Mouse (Mus musculus) gastrocnemius, adult 18-20 months (tissue): ENCODE measurements at regions not wholly inside any gene's neighbourhood (a gene's known extent, or its start where the extent isn't known, plus 50 kb on each side); places are given as distances from the start of the nearest gene placed in this dataset.

ENCODE experiments used
- DNase-seq: peaks from one replicate; pipeline ENCODE4 v3.0.0; 2021; ENCODE audit warnings: low spot score

DNA sequence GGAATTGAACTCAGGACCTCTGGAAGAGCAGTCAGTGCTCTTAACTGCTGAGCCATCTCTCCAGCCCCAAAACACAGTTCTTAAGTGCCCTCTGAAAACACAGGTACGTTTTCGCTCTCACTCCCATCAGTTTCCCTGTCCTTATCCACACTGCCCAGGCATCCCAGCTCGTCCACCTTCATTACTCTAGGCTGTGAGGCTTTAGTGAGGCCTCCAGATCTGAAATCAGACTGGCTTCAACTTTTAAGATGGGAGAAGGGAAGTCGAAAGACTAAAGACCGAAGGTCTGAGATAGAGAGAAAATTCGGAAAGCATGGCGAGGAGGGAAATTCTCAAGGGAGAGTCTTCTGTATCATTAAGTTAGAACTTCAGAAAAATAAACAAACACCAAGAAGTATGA is 54.8 kb upstream of the Tet2 start:
- DNase-seq, result no peak

DNA sequence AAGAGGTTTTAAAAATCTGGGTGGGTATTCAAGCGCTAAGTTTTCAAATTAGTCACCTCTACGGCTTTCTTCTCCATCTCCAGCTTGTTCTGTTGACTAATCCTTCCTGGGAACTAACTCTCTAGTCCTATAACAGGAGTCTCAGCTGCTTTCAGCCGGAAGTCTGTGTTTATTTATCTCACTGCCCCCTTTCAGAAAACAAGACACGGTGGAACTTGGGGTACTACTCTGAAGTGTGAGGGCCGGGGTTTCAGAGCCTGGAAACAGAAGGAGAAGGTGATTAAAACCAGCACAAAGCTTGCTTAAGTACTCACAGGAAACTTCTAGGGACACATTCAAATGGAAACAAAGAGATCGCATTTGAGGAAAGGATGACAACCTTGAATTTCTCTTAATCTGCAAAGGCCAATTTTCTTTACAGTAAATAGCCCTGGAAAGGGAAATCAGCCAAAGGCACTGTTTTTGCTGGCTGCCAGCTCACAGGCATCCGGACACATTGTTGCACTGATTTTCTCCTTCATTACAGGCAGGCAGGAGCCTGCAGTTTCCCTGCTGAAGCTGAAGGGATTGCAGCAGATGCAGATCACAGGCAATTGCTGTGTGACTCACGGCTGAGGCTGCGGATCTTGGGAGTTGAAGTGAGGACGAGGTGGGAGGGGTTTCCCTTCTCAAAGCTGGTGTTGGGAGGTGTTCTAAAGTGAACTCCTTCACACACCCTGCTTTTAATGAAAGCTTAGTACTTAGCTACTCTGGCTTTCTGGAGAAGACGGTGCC is 55.7 kb upstream of the Tet2 start:
- DNase-seq, result peak; percentile 48

DNA sequence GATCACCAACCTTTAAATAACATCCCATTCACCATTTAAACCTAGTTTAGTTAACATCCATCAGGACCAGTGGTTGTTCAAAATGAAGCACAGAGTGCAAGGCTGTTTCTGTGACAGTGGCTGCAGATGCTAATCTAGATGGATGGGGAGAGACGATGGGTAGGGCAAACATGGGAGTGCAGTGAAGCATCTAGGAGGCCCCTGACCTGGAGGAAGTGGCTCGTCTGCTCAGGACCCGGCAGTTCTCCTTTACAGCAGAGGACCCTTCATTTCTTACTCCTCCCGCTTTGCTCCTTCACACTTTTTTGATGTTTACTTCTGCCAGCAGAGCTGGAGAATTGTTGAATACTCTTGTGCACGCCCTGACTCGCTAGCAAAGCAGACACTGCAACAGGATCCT is 60.5 kb upstream of the Tet2 start:
- no peak for DNase-seq

DNA sequence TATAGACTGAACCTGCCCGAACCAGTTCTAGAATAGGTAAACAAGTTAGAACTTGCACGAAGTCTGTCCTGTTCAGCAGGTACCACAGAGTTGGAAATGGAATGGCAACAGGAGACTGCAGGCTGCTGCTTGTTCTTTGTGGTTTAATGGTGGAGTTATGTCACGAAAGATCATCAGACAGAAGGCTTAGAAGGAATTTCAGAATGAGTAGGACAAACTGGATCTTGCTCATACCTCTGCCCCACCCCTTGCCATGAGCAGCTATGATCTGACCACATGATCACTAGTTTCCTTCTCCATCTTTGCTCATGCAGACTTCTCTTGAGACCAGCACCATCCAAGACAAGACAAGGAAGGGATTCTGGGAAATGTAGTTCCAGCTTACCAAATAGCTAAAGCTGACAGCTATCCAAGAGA is 63.9 kb upstream of the Tet2 start:
- DNase-seq, result no peak

DNA sequence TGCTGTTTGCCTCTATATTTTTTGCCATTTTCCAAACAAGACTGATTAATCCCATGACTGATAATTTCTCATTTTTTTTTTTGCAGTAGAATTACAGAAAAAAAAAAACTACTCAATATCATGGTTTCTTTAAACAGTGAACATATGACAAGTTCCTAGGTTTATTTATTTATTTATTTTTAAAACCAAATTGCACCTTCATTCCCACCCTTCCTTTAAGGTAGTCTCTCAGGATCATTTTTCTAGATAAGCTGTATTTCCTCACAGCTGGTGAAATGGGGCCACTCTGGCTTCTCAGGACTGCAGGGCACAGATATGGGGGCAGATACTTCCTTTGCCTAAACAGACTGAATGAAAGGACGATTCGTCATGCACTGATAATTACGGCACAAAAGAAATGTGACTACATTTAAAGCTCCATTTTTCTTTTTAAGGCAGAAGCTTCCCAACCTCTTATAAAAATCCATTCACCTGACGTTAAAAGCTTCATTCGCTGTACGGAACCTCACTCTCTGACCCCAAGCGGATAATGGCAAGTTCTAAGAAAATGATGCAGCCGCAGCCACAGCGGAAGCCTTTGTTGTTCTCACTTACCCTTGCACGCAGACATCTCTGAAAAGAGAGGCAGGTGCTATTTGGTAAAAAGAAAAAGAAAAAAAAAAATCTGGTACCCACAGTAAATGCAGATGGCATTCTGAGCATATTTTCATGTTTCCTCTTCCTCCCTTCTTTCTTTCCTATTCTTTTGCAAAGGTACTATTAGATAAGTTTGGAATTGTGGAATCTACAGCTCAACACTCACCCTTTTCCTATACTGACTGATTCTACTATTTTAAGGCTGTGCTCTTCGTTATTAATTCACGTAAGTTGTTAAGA is 69.1 kb upstream of the Tet2 start:
- DNase-seq, result no peak

DNA sequence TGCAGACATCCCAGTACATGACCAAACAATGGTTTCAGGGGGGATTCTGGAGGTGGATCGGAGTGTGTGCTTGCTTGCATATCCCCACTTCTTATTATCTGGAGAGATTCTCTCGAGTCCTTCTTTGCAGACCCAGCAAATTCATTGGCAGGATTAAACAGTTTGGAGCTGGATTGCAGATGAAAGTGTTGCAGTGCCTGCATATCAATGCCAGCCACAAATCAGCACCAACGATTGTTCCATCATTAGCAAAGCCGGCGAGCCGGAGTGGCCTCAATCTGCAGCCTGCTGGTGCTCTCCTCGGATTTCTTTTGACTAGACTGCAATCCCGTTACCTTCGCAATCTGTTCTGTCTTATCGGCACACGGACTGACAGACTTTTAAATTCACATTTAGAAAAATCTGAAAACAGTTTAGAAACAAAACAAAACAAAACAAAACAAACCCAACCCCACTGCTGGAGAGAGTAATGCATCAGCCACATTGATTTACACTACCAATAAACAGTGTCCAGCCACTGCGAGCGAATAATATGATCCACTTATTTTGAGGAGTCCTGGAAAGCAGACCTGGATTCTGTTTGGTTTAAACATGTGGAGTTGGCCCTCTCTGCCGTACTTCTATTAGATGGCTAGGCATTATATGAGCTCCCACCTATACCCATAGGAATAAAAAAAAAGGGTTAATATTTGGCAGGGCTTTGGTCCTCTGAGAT is 69.9 kb upstream of the Tet2 start:
- no peak for DNase-seq

DNA sequence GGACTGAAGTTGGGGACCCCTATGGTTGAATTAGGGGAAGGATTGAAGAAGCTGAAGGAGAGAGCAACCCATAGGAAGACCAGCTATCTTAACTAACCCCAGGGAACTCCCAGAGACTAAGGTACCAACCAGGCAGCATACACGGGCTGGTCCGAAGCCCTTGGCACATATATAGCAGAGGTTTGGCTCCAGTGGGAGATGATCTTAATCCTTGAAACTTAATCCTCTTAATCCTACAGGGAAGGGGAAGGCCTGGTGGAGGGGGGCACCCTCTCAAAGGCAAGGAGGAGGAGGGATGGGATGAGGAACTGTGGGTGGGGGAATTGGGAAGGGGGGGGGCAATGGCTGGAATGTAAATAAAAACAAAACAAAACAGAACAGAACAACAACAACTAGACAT is 72.1 kb upstream of the Tet2 start:
- DNase-seq, result no peak

DNA sequence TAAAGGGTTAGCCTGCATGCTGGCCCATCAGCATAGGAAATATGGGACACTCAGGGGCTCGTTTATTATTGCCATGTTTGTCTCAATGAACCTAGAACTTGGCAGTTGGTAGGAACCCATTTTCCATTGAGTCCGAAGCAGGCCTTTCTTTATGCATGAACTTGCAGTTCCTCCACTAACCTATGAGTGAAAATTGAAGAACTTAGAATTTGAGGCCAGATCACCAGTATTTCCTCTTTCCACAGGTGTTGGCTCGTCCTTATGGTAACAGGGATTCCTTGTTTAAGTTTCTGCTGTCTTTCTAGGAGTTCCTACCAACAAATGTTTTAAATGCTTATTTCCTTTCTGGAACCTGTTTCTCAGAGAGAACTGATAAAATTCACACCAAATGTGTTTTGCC is 73.6 kb upstream of the Tet2 start:
- DNase-seq, result no peak

DNA sequence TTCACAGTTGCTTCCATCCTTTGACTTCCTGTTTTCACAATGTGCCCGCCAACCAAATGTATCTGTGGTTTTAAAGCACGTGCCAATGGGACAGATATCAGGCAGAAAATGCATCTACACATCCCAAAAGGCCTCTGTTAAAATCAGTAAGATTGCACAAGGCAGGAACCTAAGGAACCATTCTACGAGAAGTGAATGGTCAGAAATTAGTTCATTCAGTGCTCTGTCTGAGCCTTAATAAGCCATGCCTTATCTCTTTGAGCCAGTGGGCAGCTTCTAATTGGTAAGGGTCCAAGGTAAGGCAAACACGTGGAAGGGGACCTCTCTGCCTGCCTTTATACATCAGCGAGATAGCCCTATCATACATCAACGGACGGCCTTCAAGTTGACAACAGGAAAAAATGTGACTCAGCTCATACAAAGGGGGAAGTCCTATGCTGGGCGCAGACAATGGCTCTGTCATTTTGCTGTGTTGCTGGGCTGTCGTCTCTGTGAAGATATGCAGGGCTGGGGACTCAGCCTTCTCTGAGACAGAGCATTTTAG is 78.3 kb upstream of the Tet2 start:
- no peak for DNase-seq

DNA sequence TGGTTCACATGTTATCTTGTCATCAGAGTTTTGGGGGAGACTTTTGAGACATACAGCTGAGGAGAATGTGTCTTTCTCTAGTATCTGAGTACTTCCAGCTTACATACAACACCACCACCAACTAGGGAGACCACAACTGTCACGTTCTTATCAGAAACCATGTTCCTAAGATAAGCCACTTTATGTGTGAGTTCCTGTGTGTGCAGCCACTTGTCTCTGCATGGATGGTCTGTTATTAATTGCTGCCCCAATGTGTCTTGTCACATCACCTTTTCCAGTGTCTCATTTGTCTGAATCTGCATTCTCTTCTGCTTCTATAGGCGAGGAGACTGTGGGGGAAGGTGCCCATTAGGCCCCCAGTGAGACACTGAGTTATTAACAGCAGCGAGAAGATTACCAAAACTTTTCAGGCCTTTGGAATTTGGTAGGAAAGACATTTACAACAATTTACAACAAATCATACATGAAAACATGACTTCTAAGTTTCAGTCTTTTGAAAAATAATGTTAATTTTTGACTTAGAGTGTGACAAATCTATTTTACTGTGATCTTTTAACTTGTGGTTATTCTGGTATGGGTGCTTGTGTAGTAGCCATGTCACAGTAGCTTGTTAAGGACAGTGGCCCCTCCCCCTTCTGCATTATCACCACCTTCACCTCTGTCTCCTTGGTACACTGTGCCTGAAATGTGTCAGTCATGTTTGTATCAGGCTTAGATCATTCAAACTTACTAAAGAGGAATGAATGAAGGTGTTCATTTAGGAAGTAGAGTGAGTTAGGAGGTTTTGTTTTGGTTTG is 79.3 kb upstream of the Tet2 start:
- DNase-seq, result no peak

DNA sequence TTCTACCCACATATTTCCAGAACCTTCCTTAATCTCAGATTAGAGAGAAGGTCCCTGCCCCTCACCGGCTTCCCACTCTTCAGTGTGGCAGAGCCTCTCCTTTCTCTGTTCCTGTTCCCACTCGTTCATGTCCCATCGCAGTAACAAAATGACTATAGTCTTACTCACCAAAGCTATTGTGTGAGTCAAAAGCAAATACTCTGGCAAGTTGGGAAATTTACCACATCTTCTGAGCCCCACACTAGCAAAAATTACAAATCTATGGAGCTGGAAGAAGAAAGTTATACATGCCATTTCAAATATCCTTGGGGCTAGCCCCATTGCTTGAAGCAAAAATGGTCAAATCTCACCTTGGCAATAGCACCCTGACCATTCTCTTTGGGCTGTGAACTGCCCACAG is 80.1 kb upstream of the Tet2 start:
- DNase-seq, result no peak

DNA sequence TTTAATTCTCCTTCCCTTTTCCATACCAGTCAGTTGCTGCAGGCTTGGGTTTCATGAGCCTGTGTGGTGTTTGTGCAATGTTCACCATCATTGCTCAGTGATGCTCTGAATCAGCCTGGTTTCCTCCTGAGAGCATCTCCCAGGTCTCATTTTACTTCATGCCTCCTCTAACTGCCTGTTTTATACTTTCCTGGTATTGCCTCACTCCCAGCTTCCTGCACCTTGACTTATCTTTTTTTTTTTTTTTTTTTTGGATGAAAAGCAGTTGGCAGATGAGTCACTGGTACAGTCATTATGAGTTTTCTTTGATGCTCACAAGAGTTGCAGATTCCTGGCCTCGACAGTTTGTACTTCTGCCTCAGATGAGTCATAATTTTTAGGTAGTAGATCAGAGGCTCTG is 81.5 kb upstream of the Tet2 start:
- no peak for DNase-seq

DNA sequence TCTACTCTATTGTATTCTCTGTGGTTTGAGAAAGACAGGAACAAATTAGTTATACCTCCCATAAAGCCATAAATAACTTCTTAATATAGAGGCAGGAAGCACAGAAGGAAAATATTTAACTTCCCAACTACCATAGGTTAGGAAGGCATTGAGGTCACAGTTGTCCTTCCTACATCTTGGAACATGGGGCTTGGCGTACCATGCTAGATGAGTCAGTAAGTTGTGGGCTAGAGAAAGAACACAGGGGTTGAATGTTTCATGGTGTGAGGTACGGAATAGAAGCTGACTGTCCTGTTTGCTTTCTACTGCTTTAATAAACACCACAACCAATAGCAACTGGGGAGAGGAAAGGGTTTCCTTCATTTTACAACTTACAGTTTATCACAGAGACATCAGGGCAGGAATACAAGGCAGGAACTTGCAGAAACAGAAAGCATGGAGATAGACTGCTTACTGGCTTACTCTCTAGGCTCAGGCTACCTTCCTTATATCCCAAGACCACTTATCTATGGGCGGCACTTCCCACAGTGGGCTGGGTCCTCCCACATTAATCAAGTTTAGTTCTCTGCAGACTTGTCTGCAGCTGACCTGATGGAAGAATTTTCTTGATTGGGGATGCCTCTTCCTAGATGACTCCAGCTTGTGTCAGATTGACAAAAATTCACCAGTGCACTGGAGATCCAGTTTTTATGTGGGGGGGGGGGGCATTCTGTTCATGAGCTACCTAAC is 82.3 kb upstream of the Tet2 start:
- DNase-seq, result no peak

DNA sequence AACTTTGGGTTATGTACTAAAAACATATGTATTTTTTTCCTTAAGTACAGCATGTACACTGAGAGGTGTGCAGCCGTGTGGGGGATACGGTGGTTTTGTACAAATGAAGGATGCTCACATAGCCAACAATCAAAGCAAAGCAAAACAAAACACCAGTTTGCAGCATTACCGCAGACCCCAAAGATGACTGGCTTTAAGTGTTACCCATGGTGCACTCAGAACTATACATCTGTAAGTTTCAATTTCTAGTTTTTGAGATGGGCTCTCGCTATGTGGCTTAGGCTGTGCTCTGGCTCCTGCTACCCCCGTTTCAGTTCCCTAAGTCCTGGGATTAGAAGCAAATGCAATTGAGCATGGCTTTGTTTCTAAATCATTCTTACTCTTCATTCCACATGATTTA is 89.4 kb upstream of the Tet2 start:
- DNase-seq, result no peak

DNA sequence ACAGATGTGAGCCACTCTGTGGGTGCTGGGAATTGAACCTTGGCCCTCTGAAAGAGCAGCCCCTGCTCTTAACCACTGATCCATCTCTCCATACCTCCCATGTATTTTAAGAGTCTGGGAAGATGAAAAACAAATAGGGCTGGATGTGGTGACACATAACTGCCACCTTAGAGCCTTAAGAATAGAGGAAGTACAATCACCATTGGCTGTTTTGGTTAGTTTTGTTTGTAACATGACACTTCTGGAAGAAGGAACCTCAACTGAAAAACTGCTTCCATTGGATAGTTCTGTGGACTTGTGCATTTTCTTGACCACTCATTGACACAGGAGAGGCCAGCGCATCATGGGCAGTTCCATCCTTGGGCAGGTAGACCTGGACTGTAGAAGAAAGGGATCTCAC is 100.7 kb upstream of the Tet2 start:
- no peak for DNase-seq

DNA sequence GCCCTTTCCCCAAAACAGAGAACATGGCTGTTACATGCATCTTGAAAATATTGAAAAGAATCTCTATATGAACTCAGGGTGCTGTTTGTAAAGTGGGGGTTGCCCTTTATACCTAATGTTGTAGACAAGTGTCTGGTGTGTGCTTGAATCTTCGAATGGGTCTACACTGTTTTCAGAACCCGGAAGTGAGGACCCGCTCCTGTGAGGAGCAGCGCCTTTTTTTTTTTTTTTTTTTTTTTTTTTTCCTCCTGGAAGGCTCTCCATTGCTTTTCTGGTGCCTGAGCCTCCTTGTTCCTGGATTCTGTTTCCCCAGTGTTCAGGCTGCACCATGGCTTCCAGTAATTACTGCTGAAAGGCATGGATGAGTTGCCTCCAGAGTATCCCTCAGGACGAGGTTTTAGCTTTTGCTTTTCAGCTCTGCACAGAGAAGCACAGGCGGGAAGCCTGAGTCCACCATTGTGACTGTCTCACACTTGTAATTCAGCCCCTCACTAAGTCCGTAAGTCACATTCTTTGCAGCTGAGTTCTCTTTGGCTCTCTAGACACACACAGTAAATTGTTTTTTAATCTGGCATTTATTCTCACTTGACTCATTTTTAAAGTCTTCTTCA is 101.6 kb upstream of the Tet2 start:
- no peak for DNase-seq

DNA sequence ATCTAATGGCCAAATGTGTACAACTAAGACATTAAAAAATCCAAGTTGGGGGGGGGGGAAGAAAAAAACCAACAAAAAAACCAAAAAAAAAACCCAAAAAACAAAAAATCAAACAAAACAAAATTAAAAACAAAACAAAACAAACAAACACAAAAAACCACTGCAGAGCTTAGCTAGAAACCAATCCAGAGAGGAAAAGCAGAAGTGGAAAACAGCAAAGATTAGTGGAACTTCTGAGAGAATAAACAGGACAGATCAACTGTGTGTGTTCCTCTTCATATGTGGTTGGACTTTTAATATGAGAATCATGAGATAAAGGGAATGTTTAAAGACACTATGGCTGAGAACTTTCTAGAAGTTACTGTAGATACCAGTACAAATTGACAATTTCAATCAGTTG is 105.1 kb upstream of the Tet2 start:
- DNase-seq, result no peak

DNA sequence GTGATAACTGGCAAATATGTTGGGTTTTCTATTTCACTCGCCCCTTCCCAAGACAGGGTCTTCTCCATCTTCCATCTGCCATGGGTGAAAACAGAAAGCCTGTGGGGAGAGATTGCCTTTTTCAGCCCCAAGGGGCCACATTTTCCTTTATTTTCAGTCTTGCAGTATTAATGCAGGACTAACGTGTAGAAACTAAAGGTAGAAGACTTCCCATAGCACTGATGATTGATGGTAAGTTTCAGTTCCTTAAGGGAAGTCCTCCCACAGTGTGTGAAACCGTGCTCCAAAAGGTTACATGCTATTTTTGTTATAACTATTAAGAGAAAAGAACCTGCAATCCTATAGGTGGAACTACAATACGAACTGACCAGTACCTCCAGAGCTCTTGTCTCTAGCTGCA is 107.1 kb upstream of the Tet2 start:
- DNase-seq, result no peak

DNA sequence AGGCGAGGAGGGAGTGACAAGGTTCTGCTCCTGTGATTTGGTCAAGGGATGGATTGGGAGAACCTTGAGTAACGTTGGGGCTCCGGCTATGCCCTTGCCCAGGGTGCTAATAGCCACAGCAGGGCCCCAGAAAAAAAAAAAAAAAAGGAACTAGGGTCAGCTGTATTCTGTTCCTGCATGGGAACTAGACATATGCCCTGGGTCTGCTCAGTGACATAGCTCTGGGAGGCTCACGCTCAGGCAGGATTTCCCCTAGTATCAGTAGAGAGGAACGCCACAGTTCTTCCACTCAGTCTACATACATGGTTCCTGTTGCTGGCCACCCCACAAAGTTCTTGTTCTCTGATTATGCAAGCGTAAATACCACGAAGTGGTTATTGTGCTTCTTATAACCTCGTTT is 114.8 kb upstream of the Tet2 start:
- no peak for DNase-seq

DNA sequence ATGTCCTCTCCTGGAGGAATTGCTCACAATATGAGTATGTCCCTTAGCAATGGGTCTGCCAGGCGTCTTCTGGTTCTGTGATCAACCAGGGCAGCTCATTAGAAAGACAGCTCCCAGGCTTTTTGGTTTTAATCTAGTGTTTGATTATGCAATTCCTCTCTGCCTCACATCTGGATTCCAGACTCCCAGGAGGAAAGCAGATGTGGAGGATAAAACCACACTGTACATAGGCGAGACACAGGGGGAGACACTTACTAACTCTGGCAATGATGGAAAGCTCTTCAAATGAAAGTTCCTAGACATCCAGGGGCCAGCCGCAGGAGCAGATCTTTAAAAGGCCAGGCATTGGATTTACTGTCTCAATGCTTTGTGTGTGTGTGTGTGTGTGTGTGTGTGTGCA is 116.4 kb upstream of the Tet2 start:
- DNase-seq, result no peak
